Mouse (Mus musculus) large intestine, adult 2 months (tissue): Measurements from ENCODE around the gene Ccdc32. TPM values are rescaled to one million over a fixed set of nuclear protein-coding genes. Genes with fewer than 3 reads are reported as not detected.

Experiments used
- DNase-seq: peaks from one replicate; pipeline ENCODE4 v3.0.0-alpha.2; 2012; ENCODE audit warnings: low read depth, low spot score
- WGBS: fragments of 180-500 bp; shearing (Covaris S2); methylation state at CpG from one replicate; pipeline ENCODE4 v1.1.7; 2018; 5-methylcytosine and 5-hydroxymethylcytosine counted together
- polyA plus RNA-seq: library from polyadenylated mRNA; depleted of rRNA; stranded (reverse); fragments of >200 nt; gene quantifications from 2 replicates; pipeline ENCODE4 v1.2.3, GENCODE M21; 2012; rRNA removed

Ccdc32 gene
- polyA plus RNA-seq, 1 experiment, result 12.4 TPM

DNA sequence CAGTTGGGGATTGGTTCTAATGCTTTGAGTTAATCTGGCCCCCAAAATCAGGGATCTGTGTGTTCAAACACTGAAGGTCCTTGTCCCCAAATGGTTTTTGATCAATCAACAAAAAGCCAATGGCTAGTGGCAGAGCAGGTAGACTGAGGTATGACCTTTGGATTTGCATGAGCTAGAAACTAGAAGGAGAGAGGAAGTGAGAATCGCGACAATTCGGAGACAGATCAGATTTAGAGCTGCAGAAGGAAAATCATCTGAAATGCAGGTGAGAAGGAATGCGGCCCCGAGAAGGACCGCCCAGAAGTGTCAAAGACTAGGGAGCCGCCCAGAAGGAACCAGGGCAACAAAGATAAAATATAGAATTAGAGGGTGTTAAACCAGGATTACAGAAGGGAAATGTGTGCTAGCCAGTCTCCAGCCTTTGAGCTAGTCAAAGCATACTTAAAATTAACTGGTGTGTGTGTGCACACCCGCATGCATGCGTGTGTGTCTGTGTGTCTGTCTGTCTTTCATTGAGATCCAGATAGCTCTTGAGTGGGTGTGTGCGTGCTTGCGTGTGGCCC lies 59.5 kb downstream of the Ccdc32 start:
- 69% methylated on average over 11 of the region's 11 CpGs for WGBS
- no peak for DNase-seq

Other genes with a start within 250 kb of the Ccdc32 start
- gene Disp2, start 249.7 kb downstream of the Ccdc32 start, polyA plus RNA-seq, result 2.8 and 3.1 TPM in 2 replicates
- gene Knstrn, start 215.4 kb downstream of the Ccdc32 start, polyA plus RNA-seq, result 11.2 and 15.6 TPM in 2 replicates
- gene Ivd, start 167.4 kb downstream of the Ccdc32 start, polyA plus RNA-seq, result 32.8 and 37.9 TPM in 2 replicates
- 11.3 and 12.9 TPM in 2 replicates for gene Bahd1, start 129.0 kb downstream of the Ccdc32 start, polyA plus RNA-seq
- 3.6 and 3.8 TPM in 2 replicates for gene Chst14, start 102.9 kb downstream of the Ccdc32 start, polyA plus RNA-seq
- gene Rpusd2, start 5.4 kb upstream of the Ccdc32 start, polyA plus RNA-seq, result 2.3 and 4.0 TPM in 2 replicates
- gene Knl1, start 17.7 kb upstream of the Ccdc32 start, polyA plus RNA-seq, result 0.43 and 1.1 TPM in 2 replicates
- 23.0 and 25.3 TPM in 2 replicates for gene Rad51, start 83.4 kb upstream of the Ccdc32 start, polyA plus RNA-seq
- 31.2 and 52.2 TPM in 2 replicates for gene Rmdn3, start 127.6 kb upstream of the Ccdc32 start, polyA plus RNA-seq
- 55.8 and 78.9 TPM in 2 replicates for gene Gchfr, start 138.4 kb upstream of the Ccdc32 start, polyA plus RNA-seq
- 0.30 and 0.35 TPM in 2 replicates for gene Gm14137, start 145.1 kb upstream of the Ccdc32 start, polyA plus RNA-seq
- 45.2 and 62.6 TPM in 2 replicates for gene Zfyve19, start 179.2 kb upstream of the Ccdc32 start, polyA plus RNA-seq
- gene Dnajc17, start 179.4 kb upstream of the Ccdc32 start, polyA plus RNA-seq, result 3.6 and 4.0 TPM in 2 replicates
- 424 and 448 TPM in 2 replicates for gene Ppp1r14d, start 200.5 kb upstream of the Ccdc32 start, polyA plus RNA-seq
- gene Spint1, start 208.0 kb upstream of the Ccdc32 start, polyA plus RNA-seq, result 196 and 257 TPM in 2 replicates
- 1.2 and 1.4 TPM in 2 replicates for gene Rhov, start 241.9 kb upstream of the Ccdc32 start, polyA plus RNA-seq